Mouse (Mus musculus): ENCODE measurements around the gene Ubqln1. TPM values are rescaled to one million over a fixed set of nuclear protein-coding genes. Genes with fewer than 3 reads are reported as not detected.

The Ubqln1 gene
- polyA plus RNA-seq, 1 experiment = 118 TPM

DNA sequence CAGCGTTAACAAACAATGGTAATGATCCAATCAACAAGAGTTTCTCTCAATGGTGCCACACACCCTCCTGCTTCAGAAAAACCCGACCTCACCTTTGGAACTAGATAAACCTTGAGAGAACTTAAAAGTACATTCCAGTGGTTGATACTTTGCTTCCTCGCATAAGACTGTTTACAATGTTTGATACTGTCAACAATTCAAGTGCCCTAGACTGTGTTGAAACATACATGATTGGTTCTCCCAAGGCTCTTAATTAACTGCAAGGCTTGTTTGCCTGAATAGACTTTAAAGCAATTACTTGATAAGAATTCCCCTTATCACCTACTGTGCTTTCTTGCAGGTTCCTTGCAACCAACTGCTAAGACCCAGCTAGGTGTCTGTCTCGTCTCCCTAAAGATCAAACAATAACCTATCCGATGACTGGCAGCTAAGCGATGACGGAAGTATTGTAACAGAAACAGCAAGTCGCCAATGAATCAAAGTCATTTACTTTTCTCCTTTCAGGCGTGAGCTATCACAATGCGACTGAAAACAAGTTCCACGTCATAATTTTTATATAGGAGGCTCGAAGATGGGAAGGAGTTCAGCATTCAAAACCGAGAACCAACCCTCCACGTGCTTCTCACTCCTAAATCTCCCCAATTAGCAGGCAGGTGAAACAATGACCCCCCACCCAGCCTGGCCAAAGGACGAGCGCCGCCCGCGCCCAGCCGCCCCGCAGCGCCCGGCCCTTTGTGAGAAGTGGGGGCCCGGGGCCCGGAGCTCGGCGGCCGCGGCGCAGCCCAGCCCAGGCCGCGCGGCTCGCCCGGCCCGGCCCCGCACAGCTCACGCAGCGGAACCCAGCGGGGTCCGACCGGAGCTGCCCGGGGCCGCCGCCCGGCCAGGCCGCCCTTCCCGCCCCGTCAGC, 854 bp downstream of the Ubqln1 start:
- H3K27ac ChIP-seq (ENCODE audit: insufficient read depth, low read depth, low read length) = peak overlapping the region; percentile 75
- no peaks in the 10 kb centered on the region for H3K36me3 ChIP-seq (ENCODE audit: control insufficient read depth, insufficient read depth, low read length)
- peak overlapping the region; percentile 82 for H3K4me3 ChIP-seq (ENCODE audit: low read depth, low read length)
- H3K27me3 ChIP-seq (ENCODE audit: control insufficient read depth, insufficient read depth, low read length) = no peaks in the 10 kb centered on the region
- TF ChIP-seq CTCF (IDR thresholded peaks at IDR 0.05; ENCODE audit: extremely low read depth, insufficient read length, insufficient replicate concordance, low read depth, low read length) = no peak
- no peak for TF ChIP-seq POLR2A (IDR thresholded peaks at IDR 0.05; ENCODE audit: low read depth, low read length)
- H3K4me1 ChIP-seq (ENCODE audit: control insufficient read depth, insufficient read depth, insufficient read length, low read length) = peaks cover 9% of the 10 kb centered on the region; the same call in 1 of the 2 replicates
- 1% methylated on average over 48 of the region's 49 CpGs for WGBS

DNA sequence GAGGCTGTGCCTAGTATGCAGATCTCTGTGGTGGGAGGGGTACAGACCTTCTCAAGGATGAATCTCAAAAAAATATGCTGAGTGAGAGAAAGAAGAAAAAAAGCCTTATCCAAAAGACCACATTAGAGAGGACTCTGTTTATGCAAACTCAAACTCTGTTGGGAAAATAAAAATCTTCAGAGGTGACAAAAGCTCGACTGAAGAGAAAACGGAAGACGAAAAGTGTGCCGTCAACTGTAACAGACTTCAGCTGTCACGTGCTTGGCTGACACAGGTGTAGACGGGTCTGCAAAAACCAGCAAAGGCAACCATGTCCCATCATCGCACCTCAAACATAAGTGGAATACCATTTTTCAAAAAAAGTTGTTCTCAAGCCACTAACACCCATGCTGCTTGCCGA, 1.7 kb downstream of the Ubqln1 start:
- Histone ChIP-seq H3K27ac (ENCODE audit: insufficient read depth, low read depth, low read length) (peak overlapping the region; percentile 20), H3K4me3 (ENCODE audit: low read depth, low read length) (peak overlapping the region; percentile 36), H3K27me3 (ENCODE audit: control insufficient read depth, insufficient read depth, low read length) (no peaks in the 10 kb centered on the region), H3K4me1 (ENCODE audit: control insufficient read depth, insufficient read depth, insufficient read length, low read length) (peaks cover 11% of the 10 kb centered on the region; the same call in 1 of the 2 replicates), H3K36me3 (ENCODE audit: control insufficient read depth, insufficient read depth, low read length) (no peaks in the 10 kb centered on the region)
- TF ChIP-seq CTCF (IDR thresholded peaks at IDR 0.05; ENCODE audit: extremely low read depth, insufficient read length, insufficient replicate concordance, low read depth, low read length) (no peak), POLR2A (IDR thresholded peaks at IDR 0.05; ENCODE audit: low read depth, low read length) (no peak)
- WGBS = 14% methylated on average over 8 of the region's 8 CpGs

DNA sequence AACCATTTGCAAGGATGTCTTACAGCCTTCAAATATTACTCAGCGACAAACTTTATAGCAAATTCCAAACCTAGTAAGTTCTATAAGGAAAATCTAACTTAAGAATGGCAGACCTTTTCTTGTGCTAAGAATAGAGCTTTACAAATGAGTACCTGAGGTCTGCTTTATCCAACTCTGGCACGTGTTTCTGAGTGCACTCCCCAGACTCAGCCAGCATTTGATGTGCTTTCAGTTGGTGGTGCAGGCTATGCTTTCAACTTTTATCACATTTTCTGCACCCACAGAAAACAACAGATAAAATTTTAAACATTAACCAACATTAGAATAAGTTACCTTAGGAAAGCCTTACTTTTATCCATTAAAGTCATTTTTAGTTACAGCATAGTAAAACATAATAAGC, 2.9 kb downstream of the Ubqln1 start:
- Histone ChIP-seq H3K4me3 (ENCODE audit: low read depth, low read length) (no peak overlapping the region), H3K4me1 (ENCODE audit: control insufficient read depth, insufficient read depth, insufficient read length, low read length) (peaks cover 11% of the 10 kb centered on the region; the same call in 1 of the 2 replicates), H3K27ac (ENCODE audit: insufficient read depth, low read depth, low read length) (no peak overlapping the region), H3K36me3 (ENCODE audit: control insufficient read depth, insufficient read depth, low read length) (no peaks in the 10 kb centered on the region), H3K27me3 (ENCODE audit: control insufficient read depth, insufficient read depth, low read length) (no peaks in the 10 kb centered on the region)
- 42% methylated on average over 2 of the region's 2 CpGs for WGBS
- TF ChIP-seq CTCF (IDR thresholded peaks at IDR 0.05; ENCODE audit: extremely low read depth, insufficient read length, insufficient replicate concordance, low read depth, low read length) = no peak
- no peak for TF ChIP-seq POLR2A (IDR thresholded peaks at IDR 0.05; ENCODE audit: low read depth, low read length)

DNA sequence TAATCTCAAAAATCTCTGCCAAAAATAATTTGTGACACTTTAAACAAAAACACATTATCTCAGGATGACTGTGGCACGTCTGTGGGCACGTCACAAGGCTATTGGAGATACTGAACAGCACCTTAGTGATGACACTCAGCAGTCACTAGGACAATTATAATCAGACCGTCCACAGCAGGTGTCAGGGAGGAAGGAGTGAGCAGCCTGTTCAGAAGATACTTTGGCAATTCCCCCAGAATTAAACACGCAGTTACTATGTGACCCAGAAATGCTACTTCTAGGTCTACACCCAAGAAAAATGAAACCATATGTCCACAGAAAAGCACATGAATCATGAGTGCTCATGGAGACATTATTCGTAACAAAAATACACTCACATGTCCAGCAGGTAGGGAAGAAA, 5.0 kb downstream of the Ubqln1 start:
- WGBS = 32% methylated on average over 5 of the region's 5 CpGs
- H3K4me1 ChIP-seq (ENCODE audit: control insufficient read depth, insufficient read depth, insufficient read length, low read length) = peaks cover 7% of the 10 kb centered on the region; the same call in 1 of the 2 replicates
- H3K27me3 ChIP-seq (ENCODE audit: control insufficient read depth, insufficient read depth, low read length) = no peaks in the 10 kb centered on the region
- no peak overlapping the region for H3K4me3 ChIP-seq (ENCODE audit: low read depth, low read length)
- H3K36me3 ChIP-seq (ENCODE audit: control insufficient read depth, insufficient read depth, low read length) = no peaks in the 10 kb centered on the region
- no peak overlapping the region for H3K27ac ChIP-seq (ENCODE audit: insufficient read depth, low read depth, low read length)
- TF ChIP-seq POLR2A (IDR thresholded peaks at IDR 0.05; ENCODE audit: low read depth, low read length) (no peak), CTCF (IDR thresholded peaks at IDR 0.05; ENCODE audit: extremely low read depth, insufficient read length, insufficient replicate concordance, low read depth, low read length) (no peak)

DNA sequence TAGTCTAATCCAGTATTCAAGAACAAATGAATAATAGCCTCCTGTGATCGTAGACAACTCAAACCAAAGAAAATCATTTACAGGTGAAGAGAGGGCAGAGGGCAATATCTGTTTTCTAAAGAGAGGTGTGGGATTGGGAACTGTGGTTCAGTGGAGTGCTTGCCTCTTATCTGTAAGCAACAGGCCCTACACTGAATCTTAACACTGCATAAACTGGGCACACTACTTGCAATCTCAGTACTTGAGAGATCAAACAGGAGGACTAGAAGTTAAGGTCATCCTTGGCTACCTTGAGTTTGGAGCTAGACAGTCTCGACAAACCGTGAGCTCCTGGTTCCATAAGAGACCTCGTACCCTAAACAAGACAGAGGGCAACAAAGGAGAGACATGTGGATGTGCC, 9.4 kb downstream of the Ubqln1 start:
- TF ChIP-seq CTCF (IDR thresholded peaks at IDR 0.05; ENCODE audit: extremely low read depth, insufficient read length, insufficient replicate concordance, low read depth, low read length) (no peak), POLR2A (IDR thresholded peaks at IDR 0.05; ENCODE audit: low read depth, low read length) (no peak)
- no peak overlapping the region for H3K27ac ChIP-seq (ENCODE audit: insufficient read depth, low read depth, low read length)
- peaks cover 7% of the 10 kb centered on the region; the same call in 1 of the 2 replicates for H3K4me1 ChIP-seq (ENCODE audit: control insufficient read depth, insufficient read depth, insufficient read length, low read length)
- no peak overlapping the region for H3K4me3 ChIP-seq (ENCODE audit: low read depth, low read length)
- WGBS = 55% methylated on average over 4 of the region's 4 CpGs
- no peaks in the 10 kb centered on the region for H3K36me3 ChIP-seq (ENCODE audit: control insufficient read depth, insufficient read depth, low read length)
- H3K27me3 ChIP-seq (ENCODE audit: control insufficient read depth, insufficient read depth, low read length) = no peaks in the 10 kb centered on the region

DNA sequence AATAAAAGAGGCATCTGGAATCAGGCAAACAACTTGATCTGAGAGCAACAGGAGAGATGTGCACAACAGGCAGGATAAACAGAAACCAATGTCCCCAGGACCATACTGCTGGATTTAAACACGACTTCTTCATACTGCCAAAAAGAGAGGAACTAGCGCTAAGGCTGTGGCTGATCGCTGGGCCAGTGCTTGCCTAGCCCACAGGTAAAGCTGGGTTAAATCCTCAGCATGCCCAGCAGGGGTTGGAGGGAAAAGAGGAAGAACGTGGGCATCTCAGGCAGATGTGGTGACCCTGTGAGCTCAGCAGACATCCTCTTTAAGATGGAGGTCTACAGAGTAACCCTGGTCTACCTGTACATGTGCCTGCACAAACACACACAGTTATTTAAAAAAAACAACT, 10.5 kb downstream of the Ubqln1 start:
- 16% methylated on average over 4 of the region's 4 CpGs for WGBS

DNA sequence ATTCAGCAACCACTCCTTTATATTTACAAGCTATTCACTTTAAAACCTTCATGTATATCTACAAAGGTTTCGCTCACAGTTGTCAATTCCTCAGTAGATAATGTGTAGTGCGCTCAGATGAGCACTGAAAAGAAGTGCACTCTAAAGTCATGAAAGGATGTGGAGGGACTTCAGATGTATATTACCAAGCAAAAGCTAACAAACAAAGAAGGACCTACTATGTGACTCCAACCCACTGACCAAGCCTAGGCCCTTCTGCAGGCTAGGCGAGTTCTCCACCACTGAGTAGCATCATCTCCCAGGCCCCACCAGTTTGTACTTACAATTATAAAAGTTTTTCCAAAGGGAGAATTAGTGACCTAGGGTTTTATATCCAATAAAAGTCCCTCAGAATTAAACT, 11.3 kb downstream of the Ubqln1 start:
- no peak for TF ChIP-seq POLR2A (IDR thresholded peaks at IDR 0.05; ENCODE audit: low read depth, low read length)
- H3K27me3 ChIP-seq (ENCODE audit: control insufficient read depth, insufficient read depth, low read length) = no peaks in the 10 kb centered on the region
- H3K4me3 ChIP-seq (ENCODE audit: low read depth, low read length) = no peak overlapping the region
- 89% methylated on average over 3 of the region's 3 CpGs for WGBS
- H3K27ac ChIP-seq (ENCODE audit: insufficient read depth, low read depth, low read length) = no peak overlapping the region
- peaks cover 7% of the 10 kb centered on the region; the same call in 1 of the 2 replicates for H3K4me1 ChIP-seq (ENCODE audit: control insufficient read depth, insufficient read depth, insufficient read length, low read length)
- H3K36me3 ChIP-seq (ENCODE audit: control insufficient read depth, insufficient read depth, low read length) = no peaks in the 10 kb centered on the region

More for the DNA sequence above, 10.5 kb downstream of the Ubqln1 start:
- TF ChIP-seq CTCF (IDR thresholded peaks at IDR 0.05; ENCODE audit: extremely low read depth, insufficient read length, insufficient replicate concordance, low read depth, low read length) (no peak), POLR2A (IDR thresholded peaks at IDR 0.05; ENCODE audit: low read depth, low read length) (no peak)
- Histone ChIP-seq H3K27ac (ENCODE audit: insufficient read depth, low read depth, low read length) (no peak overlapping the region), H3K36me3 (ENCODE audit: control insufficient read depth, insufficient read depth, low read length) (no peaks in the 10 kb centered on the region), H3K4me1 (ENCODE audit: control insufficient read depth, insufficient read depth, insufficient read length, low read length) (peaks cover 7% of the 10 kb centered on the region; the same call in 1 of the 2 replicates), H3K27me3 (ENCODE audit: control insufficient read depth, insufficient read depth, low read length) (no peaks in the 10 kb centered on the region), H3K4me3 (ENCODE audit: low read depth, low read length) (no peak overlapping the region)
